Mouse (Mus musculus) kidney, postnatal 36 days (tissue): ENCODE results near the gene Tnfaip1.
"Not testable (repeated sequence)": the region's sequence is repeated elsewhere in the genome, so short reads cannot be mapped to it uniquely, and the experiment has no call there.

Experiments used
- DNase-seq, 2 experiments: peaks; one replicate each; pipeline ENCODE4 v3.0.0; 2021 to 2022; ENCODE audit warnings: mixed read lengths in 2 of 2

Tnfaip1 gene

DNA sequence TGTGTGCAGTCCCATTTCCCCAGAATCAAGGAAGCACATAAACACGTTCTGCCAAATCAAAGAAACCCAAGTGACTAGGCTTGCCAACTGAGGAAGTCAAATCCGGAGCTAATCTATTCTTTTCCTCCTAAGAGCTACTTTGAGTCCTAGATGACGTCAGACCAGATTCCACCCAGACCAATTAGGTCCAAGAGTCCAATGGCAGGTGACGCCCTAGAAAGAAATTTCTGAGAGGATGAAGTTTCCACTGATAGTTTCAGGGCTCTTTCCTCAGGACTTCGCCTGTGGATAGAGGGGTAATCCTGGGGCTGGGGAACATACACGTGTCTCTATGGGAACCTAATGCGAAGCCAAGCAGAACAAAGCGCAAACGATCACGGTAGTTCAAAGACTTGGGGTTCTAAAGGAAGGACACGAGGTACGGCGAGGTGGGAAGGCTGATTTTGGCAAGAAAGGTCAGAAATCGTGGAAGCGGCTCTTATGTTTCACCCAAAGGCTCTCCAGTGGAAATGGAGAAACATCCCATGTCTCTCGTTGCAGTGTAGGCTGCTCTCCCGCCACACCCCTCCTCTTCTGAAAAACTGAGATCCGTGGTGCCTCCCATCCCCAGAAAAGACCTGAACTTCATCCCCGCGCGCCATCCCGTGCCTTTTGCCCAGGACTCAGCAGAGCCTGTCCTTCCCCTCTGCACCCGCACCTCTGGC, 604 bp downstream of the Tnfaip1 start:
- DNase-seq = peak; percentile 57 to 83

DNA sequence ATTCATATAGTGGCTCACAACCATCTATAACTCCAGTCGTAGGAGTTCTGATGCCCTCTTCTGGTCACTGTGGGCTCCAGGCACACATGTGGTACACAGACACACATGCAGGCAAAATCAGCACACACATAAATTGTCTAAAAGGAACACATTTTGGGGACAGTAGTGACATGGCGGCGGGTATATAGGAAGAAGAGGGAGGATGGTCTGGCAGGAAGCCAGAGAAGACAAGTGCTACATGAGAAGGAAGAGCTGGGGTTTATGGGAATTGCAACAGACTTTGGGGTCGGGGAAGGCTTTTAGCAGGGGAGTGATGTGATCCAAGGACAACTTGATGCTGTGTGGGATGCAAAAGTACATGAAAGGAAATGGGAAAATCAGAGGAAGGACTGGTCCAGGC, 1.6 kb downstream of the Tnfaip1 start:
- DNase-seq = no peak

- DNase-seq = not testable (repeated sequence)
Measured at GRCm38 (mm10) chr11:78531515-78531914, 4.6 kb downstream of the Tnfaip1 start.

DNA sequence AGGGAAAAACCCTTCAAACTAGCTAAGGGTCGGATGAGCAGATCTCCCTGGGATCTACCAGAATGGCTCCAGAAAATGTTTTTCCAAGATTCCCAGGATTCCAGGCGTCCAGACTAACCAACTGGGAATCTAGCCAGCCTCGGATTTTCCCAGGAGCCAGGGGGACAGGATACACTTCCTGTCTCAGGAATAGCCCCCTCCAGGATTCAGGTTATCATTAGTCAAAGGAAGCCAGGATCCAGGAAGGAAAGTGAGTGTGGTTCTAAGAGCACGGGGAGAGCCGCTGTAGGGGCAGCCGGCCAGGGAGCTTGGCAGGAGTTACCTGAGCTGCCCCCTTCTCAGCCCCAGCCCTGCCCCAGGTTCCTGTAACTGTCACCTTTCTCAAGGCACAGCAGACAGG, 5.1 kb downstream of the Tnfaip1 start:
- peak; percentile 79 to 81 for DNase-seq

- no peak for DNase-seq
Measured at GRCm38 (mm10) chr11:78530001-78530400, 6.1 kb downstream of the Tnfaip1 start.

DNA sequence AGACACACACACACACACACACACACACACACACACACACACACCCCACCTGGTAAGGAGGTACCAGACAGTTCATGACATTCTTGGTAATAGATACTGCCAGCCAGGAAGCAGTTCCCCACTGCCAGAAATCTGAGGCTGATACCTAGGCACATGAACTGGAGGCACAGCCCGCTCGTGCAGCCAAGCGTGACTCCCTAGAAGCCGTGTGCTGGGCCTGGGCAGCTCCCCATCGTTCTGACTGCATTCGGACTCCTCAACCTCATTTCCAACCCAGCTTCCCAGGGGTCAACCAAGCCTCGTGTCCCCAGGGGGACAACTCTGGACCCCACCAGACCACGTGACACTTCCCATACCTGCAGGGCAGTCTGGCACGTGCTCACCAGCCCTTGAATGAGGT, 7.4 kb downstream of the Tnfaip1 start:
- DNase-seq = peak in 1 of 2 experiments; percentile 56

DNA sequence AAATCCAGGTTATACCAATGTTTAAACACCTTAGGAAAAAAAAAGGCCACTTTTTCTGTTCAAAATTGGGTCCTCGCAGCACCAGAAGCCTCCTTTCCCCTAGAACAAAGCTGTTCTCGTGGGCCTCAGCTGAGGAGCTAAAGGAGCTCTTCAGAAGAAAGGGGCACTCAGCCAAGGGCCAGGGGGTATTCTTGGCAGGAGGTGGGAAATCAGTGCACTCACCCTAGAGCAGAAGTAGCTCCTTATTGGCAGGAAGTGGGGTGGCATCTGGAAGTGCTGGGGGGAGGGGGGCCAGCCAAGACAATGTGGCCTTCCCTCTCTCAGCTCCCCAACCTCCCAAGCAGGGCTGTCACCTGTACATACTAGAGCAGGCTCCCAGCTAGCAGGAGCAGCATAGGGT, 11.3 kb downstream of the Tnfaip1 start:
- no peak for DNase-seq

- DNase-seq = no peak
Measured at GRCm38 (mm10) chr11:78523241-78523955, 12.7 kb downstream of the Tnfaip1 start.

DNA sequence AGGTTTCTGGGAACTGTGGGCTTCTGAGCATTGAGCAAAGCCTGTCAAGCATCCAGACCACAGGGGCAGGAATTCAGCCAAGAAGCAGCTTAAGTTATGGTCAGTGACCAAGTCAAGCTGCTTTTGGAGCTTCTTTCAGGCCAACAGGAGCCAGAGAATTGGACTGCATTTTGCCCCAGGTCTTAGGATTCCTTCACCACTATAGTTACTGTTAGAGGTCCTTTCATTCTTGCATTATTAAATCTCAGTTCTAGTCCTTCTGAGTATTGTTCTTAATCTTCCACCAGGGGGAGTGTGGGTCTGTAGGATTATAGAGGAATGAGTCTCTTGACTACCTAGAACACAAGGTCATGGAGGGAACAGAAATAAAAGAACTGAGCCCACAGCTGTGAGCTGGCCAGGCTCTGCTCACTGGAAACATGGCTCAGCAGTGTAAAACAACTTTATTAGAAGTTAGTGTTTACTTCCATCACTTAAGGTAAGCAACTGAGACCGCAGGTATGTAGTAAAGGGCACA, 13.6 kb downstream of the Tnfaip1 start:
- peak; percentile 18 to 57 for DNase-seq

DNA sequence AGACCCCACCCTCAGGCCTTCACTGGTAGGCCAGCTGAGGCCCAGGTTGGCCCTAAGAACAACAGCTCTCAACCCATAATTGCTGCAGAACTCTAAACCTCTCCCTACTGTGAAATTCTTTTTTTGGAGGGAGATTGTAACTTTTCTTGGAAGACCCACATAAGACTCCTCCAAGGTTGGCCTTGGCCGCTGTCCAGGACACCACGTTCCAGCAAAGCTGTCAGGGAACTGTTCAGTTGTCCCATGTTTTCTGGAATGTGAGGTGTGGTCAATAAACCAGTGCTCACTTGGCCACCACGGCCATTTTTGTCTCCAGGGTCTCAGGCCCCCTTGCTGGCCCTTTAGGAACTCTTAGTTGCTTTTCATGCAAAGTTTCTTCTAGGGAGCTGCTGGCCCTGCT, 14.3 kb downstream of the Tnfaip1 start:
- DNase-seq = peak in 1 of 2 experiments; percentile 20

- no peak for DNase-seq
Measured at GRCm38 (mm10) chr11:78518931-78519330, 17.2 kb downstream of the Tnfaip1 start.

DNA sequence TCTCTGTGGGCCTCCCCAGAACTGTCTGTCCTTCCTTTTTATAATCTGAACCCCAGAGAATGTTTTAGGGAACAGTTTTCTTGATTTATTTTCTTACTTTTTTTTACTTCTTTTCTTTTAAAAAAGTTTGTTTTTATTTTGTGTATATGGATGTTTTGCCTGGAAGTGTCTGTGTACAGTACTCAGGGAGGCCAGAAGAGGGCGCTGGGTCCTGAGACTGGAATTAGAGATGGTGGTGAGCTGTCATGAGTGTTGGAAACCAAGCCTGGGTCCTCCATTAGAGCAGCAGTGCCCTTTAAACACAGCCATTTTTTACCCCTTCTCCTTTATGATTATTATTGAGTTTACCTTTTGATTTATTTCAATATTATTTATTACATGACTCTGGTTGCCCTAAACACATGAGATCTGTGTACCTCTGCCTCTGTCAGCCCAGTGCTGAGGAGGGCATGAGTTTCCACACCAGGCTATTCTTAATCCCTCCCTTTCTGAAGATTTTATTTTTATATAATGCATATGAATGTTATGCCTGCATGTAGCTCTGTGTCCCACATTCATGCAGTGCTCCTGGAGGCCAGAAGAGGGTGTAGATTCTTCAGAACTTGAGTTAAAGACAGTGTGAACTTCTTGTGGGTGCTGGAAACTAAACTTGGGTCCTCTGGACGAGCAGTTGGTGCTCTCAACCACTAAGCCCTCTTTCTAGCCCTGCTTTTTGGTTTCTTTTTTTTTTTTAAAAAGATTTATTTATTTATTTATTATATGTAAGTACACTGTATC, 20.4 kb downstream of the Tnfaip1 start:
- DNase-seq = peak in 1 of 2 experiments; percentile 52

DNA sequence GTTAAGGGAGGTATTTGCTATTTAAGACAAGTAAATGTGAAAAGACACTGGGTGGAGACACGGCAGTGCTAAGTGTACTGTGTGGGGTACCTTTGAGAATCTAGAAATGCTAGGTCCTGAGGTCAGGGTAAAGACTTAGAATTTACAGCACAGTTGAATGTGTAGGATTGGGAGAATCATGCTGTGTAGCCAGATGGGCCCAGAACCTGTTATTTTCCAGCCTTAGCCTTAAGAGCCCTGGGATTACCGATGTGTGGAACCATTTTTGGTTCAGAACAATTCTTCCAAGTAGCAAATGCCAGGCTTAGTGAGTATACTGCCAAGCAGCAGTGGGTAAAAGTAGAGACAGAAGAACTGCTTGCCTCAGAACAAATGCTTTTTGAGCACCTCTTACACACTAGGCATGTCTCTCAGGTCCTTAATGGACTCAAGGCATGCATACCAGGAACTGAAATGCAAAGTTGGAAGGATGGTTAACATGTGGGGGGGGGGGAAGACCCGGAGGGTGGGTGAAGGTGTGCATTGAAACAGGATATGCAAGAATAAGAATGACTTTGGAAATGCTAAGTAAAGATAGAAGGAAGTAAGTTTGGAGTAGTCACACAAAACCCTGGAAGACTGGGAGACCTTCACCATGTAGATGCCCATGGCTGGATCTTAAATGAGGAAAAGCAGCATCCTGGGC, 22.9 kb downstream of the Tnfaip1 start:
- DNase-seq = no peak

- peak; percentile 93 to 96 for DNase-seq
Measured at GRCm38 (mm10) chr11:78512025-78512957, 23.8 kb downstream of the Tnfaip1 start, which contains the start of the genes Tmem199 and Poldip2. TSS of gene Tmem199 (minus strand) at chr11:78512172. TSS of gene Poldip2 (plus strand) at chr11:78512193.

DNA sequence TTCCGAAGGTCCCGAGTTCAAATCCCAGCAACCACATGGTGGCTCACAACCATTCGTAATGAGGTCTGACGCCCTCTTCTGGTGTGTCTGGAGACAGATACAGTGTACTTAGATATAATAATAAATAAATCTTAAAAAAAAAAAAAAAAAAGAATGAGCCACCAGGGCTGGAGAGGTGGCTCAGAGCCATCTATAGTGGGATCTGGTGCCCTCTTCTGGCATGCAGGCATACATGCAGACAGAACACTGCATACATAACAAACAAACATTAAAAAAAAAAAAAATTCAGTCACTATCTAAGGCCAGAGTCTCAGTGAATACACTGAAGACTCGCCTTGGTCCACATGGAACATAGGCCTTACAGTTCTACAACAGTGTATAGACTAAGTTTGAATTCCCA, 27.0 kb downstream of the Tnfaip1 start:
- peak in 1 of 2 experiments; percentile 45 for DNase-seq

GRCm38 (mm10) chr11:78505430-78505829, 30.7 kb downstream of the Tnfaip1 start:
- DNase-seq = no peak

- no peak for DNase-seq
Measured at GRCm38 (mm10) chr11:78502909-78503650, 33.1 kb downstream of the Tnfaip1 start, which contains the start of gene Sebox. TSS of gene Sebox (plus strand) at chr11:78503447.

DNA sequence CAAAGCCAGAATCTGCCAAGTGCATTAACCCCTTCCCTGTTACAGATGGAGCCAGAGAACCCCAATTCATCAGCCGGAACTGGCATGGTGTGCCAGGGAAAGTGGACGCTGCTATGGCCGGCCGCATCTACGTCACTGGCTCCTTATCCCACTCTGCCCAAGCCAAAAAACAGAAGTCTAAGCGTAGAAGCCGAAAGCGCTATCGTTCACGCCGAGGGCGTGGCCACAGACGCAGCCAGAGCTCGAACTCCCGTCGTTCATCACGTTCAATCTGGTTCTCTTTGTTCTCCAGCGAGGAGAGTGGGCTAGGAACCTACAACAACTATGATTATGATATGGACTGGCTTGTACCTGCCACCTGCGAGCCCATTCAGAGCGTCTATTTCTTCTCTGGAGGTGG, 34.6 kb downstream of the Tnfaip1 start:
- DNase-seq = no peak

DNA sequence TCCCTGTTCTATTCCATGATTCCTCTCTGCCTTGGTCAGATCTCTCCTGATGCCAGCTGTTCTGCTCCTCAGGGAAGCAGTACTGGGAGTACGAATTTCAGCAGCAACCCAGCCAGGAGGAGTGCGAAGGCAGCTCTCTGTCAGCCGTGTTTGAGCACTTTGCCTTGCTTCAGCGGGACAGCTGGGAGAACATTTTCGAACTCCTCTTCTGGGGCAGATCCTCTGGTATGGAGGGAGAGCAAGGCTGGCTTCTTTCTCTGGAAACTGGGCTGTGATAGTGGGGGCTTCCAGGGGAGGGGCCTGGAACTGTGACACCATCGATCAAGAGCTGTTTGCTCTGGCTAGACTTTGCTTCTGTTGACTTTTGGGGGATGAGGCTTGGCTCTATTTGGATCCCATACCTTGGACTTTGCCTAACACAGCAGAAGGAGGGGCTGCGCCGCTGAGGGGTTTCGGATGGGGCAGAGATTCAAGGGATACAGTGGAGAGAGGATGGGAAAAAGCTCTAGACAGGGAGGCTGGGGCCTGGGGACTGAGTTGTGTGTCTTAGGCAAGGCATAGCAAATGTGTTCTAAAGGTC, 35.4 kb downstream of the Tnfaip1 start:
- no peak for DNase-seq

DNA sequence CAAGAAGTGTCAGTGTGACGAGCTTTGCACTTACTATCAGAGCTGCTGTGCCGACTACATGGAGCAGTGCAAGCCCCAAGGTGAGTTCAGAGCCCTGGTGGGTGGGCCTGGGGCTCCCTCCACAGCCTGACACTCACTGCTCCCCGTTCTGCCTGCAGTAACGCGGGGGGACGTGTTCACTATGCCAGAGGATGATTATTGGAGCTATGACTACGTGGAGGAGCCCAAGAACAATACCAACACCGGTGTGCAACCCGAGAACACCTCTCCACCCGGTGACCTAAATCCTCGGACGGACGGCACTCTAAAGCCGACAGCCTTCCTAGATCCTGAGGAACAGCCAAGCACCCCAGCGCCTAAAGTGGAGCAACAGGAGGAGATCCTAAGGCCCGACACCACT, 36.6 kb downstream of the Tnfaip1 start:
- no peak for DNase-seq
